Mouse (Mus musculus): ENCODE data around the gene 1700003E16Rik. TPM values are rescaled to one million over a fixed set of nuclear protein-coding genes. Genes with fewer than 3 reads are reported as not detected.

1700003E16Rik gene
- polyA plus RNA-seq, 1 experiment from 2014 or later = 1.6 TPM

- WGBS = under 1% methylated on average over 57 of the region's 58 CpGs
- Histone ChIP-seq H3K4me3 (replicated peaks) (peak within 1 kb of the TSS; percentile 92), H3K27me3 (peaks cover 20% of the 10 kb centered on the region), H3K9me3 (replicated peaks) (no peaks in the 10 kb centered on the region), H3K27ac (peak within 1 kb of the TSS; percentile 87), H3K4me1 (peaks cover 59% of the 10 kb centered on the region), H3K9ac (peak within 1 kb of the TSS; percentile 90), H3K36me3 (no peaks in the 10 kb centered on the region), H3K4me2 (peak within 1 kb of the TSS; percentile 72)
- ATAC-seq (replicated peaks; ENCODE audit: low FRiP score) = peak; percentile 83
These were observed 9.5 kb downstream of the 1700003E16Rik start, which contains the start of gene Dctn1 for GRCm38 (mm10) chr6:83165607-83166242. TSS of gene Dctn1 (plus strand) at chr6:83165920.

- peaks cover 55% of the 10 kb centered on the region for H3K4me1 ChIP-seq
- H3K9ac ChIP-seq = peak overlapping the region; percentile 90
- peak overlapping the region; percentile 72 for H3K4me2 ChIP-seq
- no peak for ATAC-seq (replicated peaks; ENCODE audit: low FRiP score)
- peak overlapping the region; percentile 87; the same call in 1 of the 2 replicates for H3K27ac ChIP-seq
- no peaks in the 10 kb centered on the region for H3K9me3 ChIP-seq (replicated peaks)
- under 1% methylated on average over 12 of the region's 12 CpGs for WGBS
- no peaks in the 10 kb centered on the region for H3K36me3 ChIP-seq
- H3K27me3 ChIP-seq = peaks cover 15% of the 10 kb centered on the region
- H3K4me3 ChIP-seq (replicated peaks) = peak overlapping the region; percentile 92
These were observed 10.0 kb downstream of the 1700003E16Rik start for GRCm38 (mm10) chr6:83166243-83166630.

DNA sequence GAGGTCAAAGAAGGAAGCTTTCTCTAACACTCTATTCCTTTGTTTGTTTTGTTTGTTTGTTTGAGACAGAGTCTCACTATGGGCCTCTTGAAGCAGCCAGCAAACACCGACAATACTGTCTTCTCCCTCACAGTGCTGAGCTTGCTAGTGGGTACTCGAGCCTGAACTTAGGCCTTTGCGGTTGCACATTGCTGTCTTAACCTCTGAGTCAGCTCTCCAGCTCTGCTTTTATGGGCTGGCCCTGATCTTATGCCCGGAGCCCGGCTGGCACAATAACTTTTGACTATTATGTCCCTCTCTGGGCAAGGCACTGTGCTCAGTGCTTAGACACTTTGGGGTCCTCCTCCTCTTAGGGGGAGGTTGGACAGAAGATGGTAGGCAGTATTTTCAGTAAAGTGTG is 13.7 kb downstream of the 1700003E16Rik start:
- H3K36me3 ChIP-seq = no peaks in the 10 kb centered on the region
- H3K27me3 ChIP-seq = no peaks in the 10 kb centered on the region
- H3K27ac ChIP-seq = peak overlapping the region; percentile 23; the same call in 1 of the 2 replicates
- WGBS = 48% methylated on average over 5 of the region's 5 CpGs
- H3K9ac ChIP-seq = no peak overlapping the region
- H3K9me3 ChIP-seq (replicated peaks) = no peaks in the 10 kb centered on the region
- H3K4me1 ChIP-seq = peaks cover 40% of the 10 kb centered on the region
- H3K4me3 ChIP-seq (replicated peaks) = no peak overlapping the region
- no peak overlapping the region for H3K4me2 ChIP-seq
- no peak for ATAC-seq (replicated peaks; ENCODE audit: low FRiP score)

DNA sequence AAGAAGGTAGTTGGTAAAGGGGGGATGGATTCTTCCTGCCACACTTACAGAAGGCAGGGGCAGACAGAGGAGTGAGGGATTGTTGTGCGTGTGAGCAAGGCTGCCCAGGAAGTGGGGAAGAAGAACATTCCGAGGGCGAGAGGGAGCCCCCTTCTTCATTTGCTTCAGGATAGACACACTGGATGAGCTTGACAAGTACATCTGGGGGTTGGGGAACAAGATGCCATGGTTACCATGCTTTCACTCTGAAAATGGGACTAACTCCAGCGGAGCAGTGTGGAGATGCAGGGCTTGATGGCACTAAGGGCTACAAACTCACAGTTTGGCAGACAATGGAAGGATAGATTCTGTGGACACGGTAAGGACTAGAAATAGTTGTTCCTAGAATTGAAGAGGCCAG is 14.9 kb downstream of the 1700003E16Rik start:
- Histone ChIP-seq H3K4me1 (peaks cover 36% of the 10 kb centered on the region), H3K27ac (no peak overlapping the region), H3K9me3 (replicated peaks) (no peaks in the 10 kb centered on the region), H3K9ac (no peak overlapping the region), H3K4me3 (replicated peaks) (no peak overlapping the region), H3K36me3 (0 out of 2 replicates have a peak, but pooled peaks cover 2% of the 10 kb centered on the region), H3K27me3 (no peaks in the 10 kb centered on the region), H3K4me2 (no peak overlapping the region)
- no peak for ATAC-seq (replicated peaks; ENCODE audit: low FRiP score)
- WGBS = 83% methylated on average over 5 of the region's 5 CpGs

DNA sequence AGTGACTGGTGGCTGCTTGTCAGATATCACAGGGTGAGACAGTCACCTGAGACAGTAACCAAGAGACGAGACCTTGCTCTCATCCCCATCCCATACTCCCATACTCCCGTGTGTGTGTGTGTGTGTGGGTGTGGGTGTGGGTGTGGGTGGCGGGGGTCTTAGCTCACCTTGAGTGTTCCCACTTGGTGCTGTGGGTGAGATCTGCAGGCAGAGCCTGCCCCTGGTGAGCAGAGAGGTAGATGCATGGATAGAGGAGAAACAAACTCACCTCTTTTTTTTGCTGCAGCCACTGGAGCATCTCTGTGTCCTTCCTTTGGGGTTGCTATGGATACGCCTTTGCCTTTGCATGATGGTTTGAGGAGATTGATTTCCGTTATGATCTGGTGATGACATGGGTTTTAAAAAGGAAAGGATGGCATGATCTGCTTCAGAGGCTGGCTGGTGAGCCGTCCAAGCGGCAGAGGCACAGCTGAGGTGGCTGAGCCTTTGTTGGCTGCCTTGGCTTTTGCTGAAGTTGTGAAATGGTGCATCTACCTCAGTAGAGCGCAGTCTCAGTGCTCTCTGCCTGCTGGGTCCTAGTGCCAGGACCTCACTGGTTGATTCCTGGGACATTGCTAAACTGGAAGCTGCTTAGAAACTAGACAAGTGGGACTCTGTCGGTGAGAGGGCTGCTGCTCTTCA is 16.2 kb downstream of the 1700003E16Rik start:
- Histone ChIP-seq H3K27ac (no peak overlapping the region), H3K9ac (no peak overlapping the region), H3K4me3 (replicated peaks) (no peak overlapping the region), H3K27me3 (no peaks in the 10 kb centered on the region), H3K9me3 (replicated peaks) (no peaks in the 10 kb centered on the region), H3K4me1 (peaks cover 25% of the 10 kb centered on the region), H3K4me2 (no peak overlapping the region), H3K36me3 (0 out of 2 replicates have a peak, but pooled peaks cover 6% of the 10 kb centered on the region)
- WGBS = 64% methylated on average over 9 of the region's 9 CpGs
- ATAC-seq (replicated peaks; ENCODE audit: low FRiP score) = no peak

GRCm38 (mm10) chr6:83175996-83176395 is 19.8 kb downstream of the 1700003E16Rik start:
- no peak overlapping the region for H3K4me3 ChIP-seq (replicated peaks)
- H3K27ac ChIP-seq = no peak overlapping the region
- 88% methylated on average over 8 of the region's 8 CpGs for WGBS
- 0 out of 2 replicates have a peak, but pooled peaks cover 6% of the 10 kb centered on the region for H3K36me3 ChIP-seq
- no peak overlapping the region for H3K9ac ChIP-seq
- peaks cover 19% of the 10 kb centered on the region for H3K4me1 ChIP-seq
- no peaks in the 10 kb centered on the region for H3K9me3 ChIP-seq (replicated peaks)
- H3K4me2 ChIP-seq = no peak overlapping the region
- no peaks in the 10 kb centered on the region for H3K27me3 ChIP-seq
- no peak for ATAC-seq (replicated peaks; ENCODE audit: low FRiP score)

GRCm38 (mm10) chr6:83179390-83180117 is 23.4 kb downstream of the 1700003E16Rik start:
- no peaks in the 10 kb centered on the region for H3K9me3 ChIP-seq (replicated peaks)
- WGBS = 21% methylated on average over 12 of the region's 12 CpGs
- H3K4me3 ChIP-seq (replicated peaks) = peak overlapping the region; percentile 39
- H3K27ac ChIP-seq = no peak overlapping the region
- ATAC-seq (replicated peaks; ENCODE audit: low FRiP score) = peak; percentile 72
- peak overlapping the region; percentile 35 for H3K9ac ChIP-seq
- H3K4me1 ChIP-seq = peaks cover 15% of the 10 kb centered on the region
- no peaks in the 10 kb centered on the region for H3K27me3 ChIP-seq
- peak overlapping the region; percentile 66 for H3K4me2 ChIP-seq
- H3K36me3 ChIP-seq = peaks cover 32% of the 10 kb centered on the region

DNA sequence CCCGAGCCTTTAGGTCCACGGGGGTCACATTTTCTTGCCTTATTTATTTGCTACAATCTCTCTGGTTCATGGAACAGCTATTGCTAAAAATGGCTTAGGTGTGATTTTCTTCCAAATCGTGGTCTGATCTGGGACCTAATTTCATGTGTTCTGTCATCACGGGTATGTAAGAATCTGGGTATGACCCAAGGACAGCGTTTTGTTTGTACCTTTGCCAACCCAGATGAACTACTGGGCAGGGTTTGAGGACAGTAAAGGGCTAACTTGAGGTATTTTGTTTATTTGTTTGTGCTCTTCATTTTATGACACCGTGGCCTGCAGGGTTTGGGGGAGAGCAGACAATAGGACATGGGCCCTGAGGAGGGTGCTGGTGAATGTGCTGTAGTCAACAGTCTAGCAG is 24.4 kb downstream of the 1700003E16Rik start:
- peaks cover 19% of the 10 kb centered on the region for H3K4me1 ChIP-seq
- H3K4me3 ChIP-seq (replicated peaks) = no peak overlapping the region
- H3K27me3 ChIP-seq = no peaks in the 10 kb centered on the region
- H3K9me3 ChIP-seq (replicated peaks) = no peaks in the 10 kb centered on the region
- ATAC-seq (replicated peaks; ENCODE audit: low FRiP score) = no peak
- H3K36me3 ChIP-seq = peaks cover 37% of the 10 kb centered on the region
- H3K4me2 ChIP-seq = no peak overlapping the region
- no peak overlapping the region for H3K27ac ChIP-seq
- WGBS = 79% methylated on average over 6 of the region's 6 CpGs
- H3K9ac ChIP-seq = no peak overlapping the region

GRCm38 (mm10) chr6:83184858-83185435 is 28.7 kb downstream of the 1700003E16Rik start:
- no peak for ATAC-seq (replicated peaks; ENCODE audit: low FRiP score)
- Histone ChIP-seq H3K4me2 (no peak overlapping the region), H3K9ac (no peak overlapping the region), H3K9me3 (replicated peaks) (no peaks in the 10 kb centered on the region), H3K4me1 (peaks cover 21% of the 10 kb centered on the region), H3K4me3 (replicated peaks) (no peak overlapping the region), H3K27me3 (no peaks in the 10 kb centered on the region), H3K27ac (no peak overlapping the region), H3K36me3 (peaks cover 52% of the 10 kb centered on the region)
- 91% methylated on average over 3 of the region's 3 CpGs for WGBS

DNA sequence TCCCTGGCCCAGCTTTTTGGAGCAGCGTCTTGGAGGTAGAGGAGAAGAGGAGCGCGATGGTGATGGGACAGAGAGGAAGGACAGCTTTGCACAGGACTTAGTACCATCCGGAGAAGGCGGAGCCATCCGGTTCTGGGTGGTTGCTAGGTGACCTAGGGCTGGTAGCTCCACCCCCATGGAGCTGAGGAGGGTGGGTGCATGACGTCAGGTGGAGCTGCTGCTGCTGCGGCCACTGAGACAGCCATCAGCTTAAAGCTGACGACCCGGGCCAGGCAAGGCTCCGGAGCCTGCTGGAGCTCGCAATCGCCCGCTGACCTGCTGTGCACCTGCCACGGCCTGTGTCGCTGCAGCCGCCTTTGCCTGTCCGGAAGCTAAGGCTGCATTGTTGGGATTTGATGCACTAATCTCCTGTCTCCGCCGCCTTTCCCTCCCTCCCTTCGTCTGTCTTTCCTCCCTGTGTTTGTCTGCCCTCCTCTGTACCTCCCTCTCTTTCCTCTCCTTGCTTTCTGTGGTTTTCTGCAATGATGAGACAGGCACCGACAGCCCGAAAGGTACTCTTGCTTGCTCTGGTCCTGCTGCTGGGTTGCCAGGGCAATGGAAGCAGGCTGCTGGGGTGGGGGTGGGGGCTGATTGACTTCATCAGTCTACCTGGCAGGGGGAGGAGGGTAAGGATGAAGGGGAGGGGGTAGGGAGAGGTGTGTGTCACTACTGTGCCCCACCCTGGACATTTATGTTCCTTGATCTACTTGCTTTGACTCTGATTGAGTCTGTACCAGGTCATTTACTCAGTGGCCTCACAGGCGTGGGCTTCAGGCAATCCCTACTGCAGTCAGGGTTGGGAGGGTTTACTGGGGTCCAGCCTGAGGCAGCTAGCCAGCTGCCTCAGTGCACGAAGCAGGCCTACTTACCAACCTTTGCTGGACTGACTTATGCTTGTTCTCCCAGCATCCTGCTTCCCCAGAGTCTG is 30.0 kb downstream of the 1700003E16Rik start:
- Histone ChIP-seq H3K27ac (no peak overlapping the region), H3K9me3 (replicated peaks) (no peaks in the 10 kb centered on the region), H3K4me3 (replicated peaks) (peak overlapping the region; percentile 22), H3K27me3 (no peaks in the 10 kb centered on the region), H3K36me3 (peaks cover 65% of the 10 kb centered on the region), H3K4me2 (peak overlapping the region; percentile 53), H3K9ac (peak overlapping the region; percentile 11; the same call in 1 of the 2 replicates), H3K4me1 (peaks cover 19% of the 10 kb centered on the region)
- WGBS = 14% methylated on average over 25 of the region's 25 CpGs
- ATAC-seq (replicated peaks; ENCODE audit: low FRiP score) = peak; percentile 89

- no peaks in the 10 kb centered on the region for H3K27me3 ChIP-seq
- peaks cover 72% of the 10 kb centered on the region for H3K36me3 ChIP-seq
- peaks cover 19% of the 10 kb centered on the region for H3K4me1 ChIP-seq
- no peak for ATAC-seq (replicated peaks; ENCODE audit: low FRiP score)
- no peak overlapping the region for H3K4me3 ChIP-seq (replicated peaks)
- H3K9me3 ChIP-seq (replicated peaks) = no peaks in the 10 kb centered on the region
- no peak overlapping the region for H3K9ac ChIP-seq
- H3K4me2 ChIP-seq = no peak overlapping the region
- no peak overlapping the region for H3K27ac ChIP-seq
- 84% methylated on average over 2 of the region's 2 CpGs for WGBS
These were observed 30.7 kb downstream of the 1700003E16Rik start for GRCm38 (mm10) chr6:83186946-83187345.
